Mouse (Mus musculus) cerebellum, adult 2 months (tissue): ENCODE results near the gene Slc35e3. TPM values are rescaled to one million over a fixed set of nuclear protein-coding genes. Genes with fewer than 3 reads are reported as not detected.

Source experiments
- DNase-seq, 2 experiments: peaks; one replicate each; pipeline ENCODE4 v3.0.0; 2021
- H3K27ac ChIP-seq: fragments of 200-500 bp; 2 replicates; pipeline ENCODE4 v1.5.1; 2012; ENCODE audit warnings: low read length, control low read depth, inconsistent platforms; ENCODE audit not compliant: insufficient read depth
- H3K27me3 ChIP-seq: fragments of 200-500 bp; 2 replicates; pipeline ENCODE4 v1.6.1; 2012; ENCODE audit warnings: inconsistent platforms, mild to moderate bottlenecking, low read length, moderate library complexity; ENCODE audit not compliant: control insufficient read depth, insufficient read depth
- H3K4me1 ChIP-seq: fragments of 200-500 bp; 2 replicates; pipeline ENCODE4 v1.6.1; 2011; ENCODE audit warnings: low read length; ENCODE audit not compliant: control insufficient read depth, insufficient read depth
- H3K4me3 ChIP-seq: fragments of 200-500 bp; replicated peaks from 2 replicates; pipeline ENCODE3; 2011; ENCODE audit warnings: mild to moderate bottlenecking, low read depth, low read length, control low read depth; ENCODE audit not compliant: insufficient read depth
- CTCF ChIP-seq: fragments of 200-500 bp; IDR thresholded peaks from 2 replicates; pipeline ENCODE4 v1.5.1; 2011; ENCODE audit warnings: low read depth, mild to moderate bottlenecking, control low read depth, low read length, moderate library complexity, borderline replicate concordance; ENCODE audit not compliant: insufficient read depth
- POLR2A ChIP-seq: fragments of 200-500 bp; IDR thresholded peaks from 2 replicates; pipeline ENCODE4 v1.6.1; 2011; ENCODE audit warnings: low read length, control low read depth, borderline replicate concordance; ENCODE audit not compliant: insufficient read depth
- WGBS: fragments of 180-500 bp; shearing (Covaris S2); methylation state at CpG from one replicate; pipeline ENCODE4 v1.1.7; 2018; 5-methylcytosine and 5-hydroxymethylcytosine counted together
- polyA plus RNA-seq: library from polyadenylated mRNA; depleted of rRNA; stranded (reverse); fragments of >200 nt; gene quantifications from 2 replicates; pipeline ENCODE4 v1.2.3, GENCODE M21; 2012

The Slc35e3 gene
- polyA plus RNA-seq, 1 experiment: 27.8 TPM

DNA sequence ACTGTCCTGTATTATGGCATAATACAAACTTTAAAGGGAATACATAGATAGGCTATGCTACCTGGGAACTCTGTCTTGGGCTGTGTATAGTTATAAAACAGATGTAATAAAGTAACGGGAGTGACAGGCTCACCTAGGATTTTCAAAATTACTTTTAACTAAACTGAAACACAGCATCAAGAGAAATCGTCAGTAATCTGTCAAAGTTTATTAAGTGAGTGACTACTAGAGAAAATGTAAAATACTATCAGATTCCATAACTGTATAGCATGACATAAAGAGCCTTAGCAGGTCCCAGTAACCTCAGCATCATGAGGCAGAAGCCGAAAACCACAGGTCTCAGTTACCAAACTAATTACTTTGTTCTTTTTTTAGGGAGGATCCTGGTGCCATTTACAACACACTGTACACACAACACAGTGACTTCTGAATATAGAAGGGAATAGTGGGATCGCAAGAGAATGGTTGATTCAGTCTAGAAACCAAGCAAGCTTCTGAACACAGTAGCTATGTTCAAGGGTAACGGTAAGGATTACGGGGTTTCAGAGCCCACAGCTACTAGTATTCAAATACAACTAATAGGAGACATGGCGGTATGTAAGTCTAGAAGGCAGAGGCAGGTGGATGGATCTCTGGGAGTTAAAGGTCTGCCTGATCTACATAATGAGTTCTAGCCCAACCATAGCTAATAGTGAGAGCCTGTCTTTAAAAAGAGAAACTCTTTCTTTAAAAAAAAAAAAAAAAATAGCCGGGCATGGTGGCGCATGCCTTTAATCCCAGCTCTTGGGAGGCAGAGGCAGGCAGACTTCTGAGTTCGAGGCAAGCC, 47.6 kb downstream of the Slc35e3 start:
- H3K4me3 ChIP-seq: no peak overlapping the region
- TF ChIP-seq POLR2A (no peak), CTCF (no peak)
- DNase-seq: no peak
- H3K27ac ChIP-seq: no peak overlapping the region
- H3K27me3 ChIP-seq: no peaks in the 10 kb centered on the region
- WGBS: 97% methylated on average over 10 of the region's 10 CpGs
- no peaks in the 10 kb centered on the region for H3K4me1 ChIP-seq

DNA sequence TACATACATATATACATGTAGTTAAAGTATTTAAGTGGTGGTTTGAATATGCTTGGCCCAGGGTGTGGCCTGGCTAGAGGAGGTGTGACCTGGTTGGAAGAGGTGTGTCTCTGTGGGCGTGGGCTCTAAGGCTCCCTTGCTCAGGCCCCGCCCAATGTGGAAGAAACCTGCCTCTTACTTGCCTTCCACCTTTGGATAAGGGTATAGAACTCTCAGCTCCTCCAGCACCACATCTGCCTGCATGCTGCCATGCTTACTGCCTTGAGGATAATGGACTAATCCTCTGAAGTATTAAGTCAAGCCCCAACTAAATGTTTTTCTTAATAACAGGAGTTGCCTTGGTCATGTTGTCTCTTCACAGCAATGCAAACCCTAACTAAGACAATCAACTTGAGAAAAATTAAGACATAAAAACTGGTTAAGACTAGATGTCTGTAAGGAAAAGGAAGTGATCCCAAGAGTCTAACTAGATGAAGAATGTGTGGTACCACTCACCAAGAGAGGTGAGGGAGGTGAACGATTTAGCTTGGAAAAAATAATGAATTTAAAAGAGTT, 48.5 kb downstream of the Slc35e3 start:
- DNase-seq: no peak
- no peak for TF ChIP-seq POLR2A
- no peak for TF ChIP-seq CTCF
- WGBS: 94% methylated on average over 3 of the region's 3 CpGs
- Histone ChIP-seq H3K27ac (no peak overlapping the region), H3K4me3 (no peak overlapping the region), H3K4me1 (no peaks in the 10 kb centered on the region), H3K27me3 (no peaks in the 10 kb centered on the region)

DNA sequence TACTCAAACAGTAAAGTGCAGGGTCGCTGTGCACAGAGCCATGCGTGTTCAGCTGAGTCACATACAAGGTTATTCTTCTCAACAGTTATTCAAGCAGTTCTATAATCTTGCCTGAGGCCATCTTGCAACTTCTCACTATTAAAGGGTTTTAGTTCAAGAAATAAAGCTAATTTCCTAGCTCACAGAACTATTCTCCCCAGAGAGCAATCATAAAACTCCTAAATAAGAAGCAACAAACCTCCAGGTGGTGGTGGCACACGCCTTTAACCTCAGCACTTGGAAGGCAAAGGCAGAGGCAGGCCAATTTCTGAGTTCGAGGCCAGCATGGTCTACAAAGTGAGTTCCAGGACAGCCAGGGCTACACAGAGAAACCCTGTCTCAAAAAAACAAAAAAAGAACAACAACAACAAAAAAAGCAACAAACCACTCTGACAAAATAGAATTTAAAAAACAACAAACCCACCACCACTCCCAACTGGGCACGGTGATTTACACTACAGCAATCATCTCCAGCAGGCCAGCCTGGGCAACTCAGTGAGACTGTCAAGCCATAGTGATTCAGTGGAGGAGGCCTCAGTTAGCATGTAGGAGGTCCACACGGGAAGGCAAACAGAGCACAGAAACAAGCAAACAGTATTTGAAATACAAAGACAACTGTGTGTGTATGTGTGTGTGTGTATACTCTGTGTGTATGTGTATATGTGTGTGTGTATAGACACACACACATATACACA, 49.2 kb downstream of the Slc35e3 start:
- TF ChIP-seq POLR2A: no peak
- TF ChIP-seq CTCF: no peak
- WGBS: 87% methylated on average over 6 of the region's 6 CpGs
- Histone ChIP-seq H3K27ac (no peak overlapping the region), H3K4me3 (no peak overlapping the region), H3K27me3 (no peaks in the 10 kb centered on the region), H3K4me1 (no peaks in the 10 kb centered on the region)
- no peak for DNase-seq

DNA sequence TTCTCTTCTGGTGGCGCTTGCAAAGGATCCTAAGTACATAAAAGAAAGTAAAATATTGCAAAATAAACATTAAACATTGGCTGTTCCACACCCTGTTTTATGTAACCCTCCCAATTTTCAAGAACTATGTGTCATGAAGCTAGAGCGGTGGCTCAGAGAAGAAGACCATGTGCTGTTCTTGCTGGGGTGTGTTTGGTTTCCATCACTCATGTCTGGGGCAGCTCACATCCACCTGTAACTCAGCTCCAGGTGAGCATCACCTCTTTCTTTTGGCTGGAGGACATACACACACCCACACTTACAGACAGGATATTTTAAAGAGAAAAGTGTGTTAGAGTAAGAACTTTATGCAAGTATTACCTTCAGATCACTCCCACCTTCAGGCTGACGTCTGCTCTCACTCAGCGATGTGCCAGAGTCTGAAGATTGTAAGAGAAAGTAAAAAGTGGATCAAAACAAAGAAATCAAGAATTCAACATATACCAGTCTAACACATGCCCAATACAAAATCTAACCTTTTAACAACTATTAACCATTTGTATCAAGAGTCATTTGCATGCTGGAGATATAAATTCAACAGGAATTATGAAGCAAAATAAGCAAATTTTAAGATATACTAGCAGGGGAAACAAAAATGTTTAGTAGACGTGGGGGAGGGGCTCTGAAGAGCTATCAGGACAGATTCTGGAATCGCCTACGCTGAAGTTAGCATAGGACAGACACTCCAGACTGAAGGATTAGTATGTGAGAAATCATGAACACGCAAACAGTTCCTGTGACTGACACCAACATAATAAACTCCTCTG, 49.9 kb downstream of the Slc35e3 start:
- no peak for DNase-seq
- no peak overlapping the region for H3K27ac ChIP-seq
- H3K4me3 ChIP-seq: no peak overlapping the region
- WGBS: 94% methylated on average over 8 of the region's 8 CpGs
- no peaks in the 10 kb centered on the region for H3K4me1 ChIP-seq
- no peak for TF ChIP-seq POLR2A
- TF ChIP-seq CTCF: no peak
- H3K27me3 ChIP-seq: no peaks in the 10 kb centered on the region

DNA sequence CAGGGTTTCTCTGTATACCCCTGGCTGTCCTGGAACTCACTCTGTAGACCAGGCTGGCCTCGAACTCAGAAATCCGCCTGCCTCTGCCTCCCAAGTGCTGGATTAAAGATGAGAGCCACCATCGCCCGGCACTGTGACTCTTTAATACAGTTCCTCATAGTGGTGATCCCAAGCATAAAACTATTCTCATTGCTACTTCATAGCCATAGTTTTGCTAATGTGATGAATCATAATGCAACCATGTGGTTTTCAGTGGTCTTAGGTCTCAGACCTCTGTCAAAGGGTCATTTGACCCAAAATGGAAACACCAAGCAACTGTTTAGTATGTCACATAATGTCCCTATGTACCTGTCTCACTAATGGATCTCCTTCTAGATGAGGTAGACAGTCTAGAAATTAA, 50.6 kb downstream of the Slc35e3 start:
- no peaks in the 10 kb centered on the region for H3K4me1 ChIP-seq
- no peak overlapping the region for H3K4me3 ChIP-seq
- no peak for DNase-seq
- H3K27ac ChIP-seq: no peak overlapping the region
- no peak for TF ChIP-seq CTCF
- no peak for TF ChIP-seq POLR2A
- no peaks in the 10 kb centered on the region for H3K27me3 ChIP-seq
- 95% methylated on average over 4 of the region's 4 CpGs for WGBS

DNA sequence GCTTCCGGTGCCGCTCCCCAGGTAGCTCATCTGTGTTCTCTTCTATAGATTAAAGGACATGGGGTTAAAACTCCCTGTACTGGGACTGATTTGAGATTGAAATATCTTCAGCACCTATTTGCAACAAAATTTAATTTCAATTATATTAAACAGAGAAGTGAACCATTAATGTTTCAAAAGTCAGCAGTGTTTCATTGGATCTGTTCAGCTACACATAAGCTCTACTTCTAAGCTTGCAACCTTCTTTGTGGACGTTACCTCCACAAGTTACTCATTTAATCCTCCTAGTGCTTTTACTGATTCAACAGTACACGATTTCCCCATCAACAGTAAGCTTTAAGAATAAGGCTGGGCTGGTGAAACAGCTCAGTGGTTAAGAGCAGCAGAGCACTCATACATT, 51.1 kb downstream of the Slc35e3 start:
- Histone ChIP-seq H3K27me3 (no peaks in the 10 kb centered on the region), H3K4me3 (no peak overlapping the region), H3K27ac (no peak overlapping the region), H3K4me1 (no peaks in the 10 kb centered on the region)
- no peak for DNase-seq
- TF ChIP-seq POLR2A (no peak), CTCF (no peak)
- WGBS: 92% methylated on average over 4 of the region's 4 CpGs

DNA sequence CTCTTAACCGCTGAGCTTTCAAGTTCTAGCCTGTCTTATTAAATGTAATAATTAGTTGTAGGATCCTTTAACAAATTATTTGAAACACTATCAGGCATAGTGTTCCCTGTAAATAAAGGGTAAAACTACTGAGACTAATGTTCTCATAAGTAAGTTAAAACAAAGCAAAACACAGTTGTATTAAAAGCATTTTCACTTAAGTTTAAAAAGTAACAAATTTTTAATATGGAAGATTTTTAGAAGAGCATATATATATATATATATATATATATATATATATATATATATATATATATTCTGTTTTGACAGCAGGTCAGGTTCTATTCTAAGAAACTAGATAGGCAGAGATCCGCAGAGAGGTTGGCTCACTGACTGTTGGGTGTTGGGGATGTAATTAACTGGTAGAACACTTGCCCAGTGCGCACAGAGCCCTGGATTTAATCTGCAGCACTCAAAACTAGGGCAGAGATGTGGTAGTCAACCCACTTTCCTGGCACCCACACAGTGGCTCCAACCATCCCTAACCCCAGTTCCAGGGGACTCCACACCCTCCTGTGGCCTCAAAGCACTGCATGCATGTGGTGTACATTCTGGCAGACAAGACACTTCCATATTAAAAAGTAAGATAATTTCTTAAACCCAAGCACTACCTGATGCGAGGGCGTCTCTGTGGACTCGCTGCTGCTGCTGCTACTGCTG, 51.8 kb downstream of the Slc35e3 start:
- 92% methylated on average over 6 of the region's 6 CpGs for WGBS
- no peak for DNase-seq
- Histone ChIP-seq H3K27ac (no peak overlapping the region), H3K27me3 (no peaks in the 10 kb centered on the region), H3K4me1 (no peaks in the 10 kb centered on the region), H3K4me3 (no peak overlapping the region)
- TF ChIP-seq POLR2A (no peak), CTCF (no peak)

DNA sequence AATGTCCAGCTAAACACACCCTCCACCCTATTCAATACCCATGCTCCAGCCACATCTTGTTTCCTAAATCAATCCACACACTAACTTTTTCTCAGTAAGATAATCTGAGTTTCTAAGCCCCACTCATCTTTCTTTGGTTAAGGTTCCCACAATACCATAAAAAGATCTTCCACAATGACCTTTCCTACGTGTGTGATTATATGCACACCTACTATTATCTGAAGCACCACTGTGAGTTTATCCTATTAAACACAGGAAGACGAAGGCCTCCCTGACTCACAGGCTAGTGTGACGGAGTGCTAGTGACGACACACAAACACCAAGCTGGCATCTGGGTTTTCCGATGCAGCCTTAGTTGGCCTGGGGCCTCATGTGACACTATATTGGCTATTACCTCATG, 53.2 kb downstream of the Slc35e3 start:
- Histone ChIP-seq H3K4me1 (no peaks in the 10 kb centered on the region), H3K4me3 (no peak overlapping the region), H3K27me3 (no peaks in the 10 kb centered on the region), H3K27ac (no peak overlapping the region)
- DNase-seq: no peak
- TF ChIP-seq CTCF (no peak), POLR2A (no peak)
- 97% methylated on average over 5 of the region's 5 CpGs for WGBS
